Mouse (Mus musculus) C2C12 (cell line): Measurements from ENCODE around the gene Cryab. TPM values are rescaled to one million over a fixed set of nuclear protein-coding genes. Genes with fewer than 3 reads are reported as not detected.

Source experiments
- H3K27me3 ChIP-seq: one replicate; pipeline ENCODE4 v1.6.1; 2011; ENCODE audit not compliant: control insufficient read depth, insufficient read depth, insufficient read length
- H3K36me3 ChIP-seq: one replicate; pipeline ENCODE4 v1.6.1; 2011; ENCODE audit not compliant: control insufficient read depth, insufficient read depth
- H3K4me3 ChIP-seq: one replicate; pipeline ENCODE4 v1.5.1; 2011; ENCODE audit warnings: mild to moderate bottlenecking, control low read depth; ENCODE audit not compliant: poor library complexity, insufficient read depth, severe bottlenecking
- H3K79me2 ChIP-seq: one replicate; pipeline ENCODE4 v1.6.1; 2011; ENCODE audit not compliant: control insufficient read depth, insufficient read depth
- H3K79me3 ChIP-seq: one replicate; pipeline ENCODE4 v1.6.1; 2011; ENCODE audit warnings: low read depth, control low read depth
- H3ac ChIP-seq: one replicate; pipeline ENCODE3; 2011; ENCODE audit warnings: low read depth; ENCODE audit not compliant: control insufficient read depth, insufficient read length
- CEBPB ChIP-seq: IDR thresholded peaks from one replicate; pipeline ENCODE4 v1.6.1; 2011; ENCODE audit warnings: low read depth, mild to moderate bottlenecking, control low read depth, moderate library complexity
- CTCF ChIP-seq: IDR thresholded peaks from one replicate; pipeline ENCODE4 v1.5.1; 2011; ENCODE audit not compliant: control insufficient read depth, insufficient read depth, insufficient read length
- FOSL1 ChIP-seq: IDR thresholded peaks from one replicate; pipeline ENCODE4 v1.8.0; 2011; ENCODE audit warnings: mild to moderate bottlenecking, low read length; ENCODE audit not compliant: poor library complexity, insufficient read depth, severe bottlenecking
- MAX ChIP-seq: IDR thresholded peaks from one replicate; pipeline ENCODE4 v1.6.1; 2011; ENCODE audit warnings: mild to moderate bottlenecking, control low read depth
- MYOD1 ChIP-seq: IDR thresholded peaks from one replicate; pipeline ENCODE4 v1.6.1; 2011; ENCODE audit warnings: low read depth; ENCODE audit not compliant: control insufficient read depth, insufficient read length
- MYOG ChIP-seq: IDR thresholded peaks from one replicate; pipeline ENCODE4 v1.6.1; 2011; ENCODE audit not compliant: control insufficient read depth, insufficient read length; ENCODE audit errors: extremely low read depth
- USF1 ChIP-seq: IDR thresholded peaks from one replicate; pipeline ENCODE4 v1.6.1; 2011; ENCODE audit warnings: low read depth, mild to moderate bottlenecking, control low read depth, moderate library complexity
- polyA plus RNA-seq: library from polyadenylated mRNA; unstranded; fragments of >200 nt; fragmentation: generic; extraction: Trizol; gene quantifications from one replicate; pipeline ENCODE4 v1.2.1, GENCODE M21; 2012; ENCODE audit warnings: missing spikeins

Cryab gene
- polyA plus RNA-seq, 1 experiment, result 224 TPM

DNA sequence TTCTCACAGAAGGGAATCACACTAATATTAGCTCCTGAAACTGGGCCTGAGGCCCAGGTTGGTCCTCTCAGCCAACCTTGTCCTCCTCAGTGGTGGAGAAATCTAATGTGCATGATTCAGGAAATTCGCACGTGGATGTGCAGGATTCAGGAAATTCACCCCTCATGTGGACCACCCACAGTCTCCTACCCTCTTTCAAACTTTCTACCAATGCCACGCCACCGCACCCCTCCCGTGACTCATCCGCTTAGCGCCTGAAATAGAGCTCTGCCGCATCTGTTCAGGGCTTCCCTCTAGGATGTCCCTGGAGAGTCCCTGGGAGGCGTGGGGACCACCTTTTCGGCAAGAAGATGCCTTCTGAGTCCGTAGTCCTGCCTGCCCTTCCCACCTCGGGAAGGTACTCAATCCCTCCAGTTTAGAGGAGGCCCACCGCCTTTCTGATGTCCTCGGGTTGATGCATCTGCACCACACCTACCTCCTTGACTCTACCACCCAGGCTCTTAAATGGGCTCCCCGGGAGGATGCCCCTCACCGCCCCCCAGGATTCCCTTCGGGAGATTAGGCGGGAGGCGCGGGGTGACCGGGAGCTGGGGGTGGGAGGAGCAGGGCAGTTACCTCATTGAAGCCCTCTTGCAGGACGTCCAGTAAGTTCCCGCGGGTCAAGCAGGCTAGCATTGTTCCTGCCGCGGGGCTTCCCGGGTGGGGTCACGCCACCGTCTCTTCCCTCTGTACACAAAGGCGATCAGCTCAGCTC is 23.8 kb upstream of the Cryab start:
- H3K79me2 ChIP-seq, result no peaks in the 10 kb centered on the region
- H3K79me3 ChIP-seq, result no peaks in the 10 kb centered on the region
- H3K36me3 ChIP-seq, result no peaks in the 10 kb centered on the region

DNA sequence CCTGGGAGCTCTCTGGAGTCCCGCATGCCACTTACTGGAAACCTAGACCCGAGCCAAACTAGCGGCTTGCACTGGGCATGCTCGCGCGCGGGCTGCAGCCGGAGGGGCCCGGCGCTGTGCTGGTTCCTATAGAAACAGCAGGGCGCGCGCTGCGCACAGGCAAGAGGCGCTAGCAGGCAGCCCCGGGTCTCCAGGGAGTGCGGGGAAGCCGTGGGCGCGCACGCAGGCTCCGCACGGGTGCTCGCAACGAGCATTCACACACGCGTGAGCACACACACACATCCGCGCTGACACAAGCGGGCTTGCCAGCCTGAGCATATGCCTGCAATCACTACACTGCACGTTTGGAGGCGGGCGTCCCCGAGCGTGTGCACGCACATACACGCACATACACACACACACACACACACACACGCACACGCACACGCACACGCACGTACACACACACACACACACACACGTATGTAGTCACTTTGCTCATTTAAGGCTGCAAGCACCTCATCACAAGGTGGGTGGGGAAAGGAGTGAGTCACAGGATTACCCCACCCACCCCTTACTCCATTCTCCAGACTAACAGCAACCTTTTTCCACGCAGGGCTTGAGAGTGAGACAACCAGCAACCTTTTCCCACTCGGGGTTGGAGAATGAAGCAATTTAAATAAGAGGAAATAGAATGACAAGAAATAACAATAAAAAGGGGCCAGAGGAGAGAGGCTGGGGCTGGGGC is 23.0 kb upstream of the Cryab start:
- no peaks in the 10 kb centered on the region for H3K36me3 ChIP-seq
- H3ac ChIP-seq, result peak overlapping the region; percentile 38
- no peaks in the 10 kb centered on the region for H3K27me3 ChIP-seq
- no peaks in the 10 kb centered on the region for H3K79me2 ChIP-seq
- H3K4me3 ChIP-seq, result peak overlapping the region; percentile 32
- TF ChIP-seq USF1 (no peak), MAX (no peak), MYOD1 (no peak), MYOG (no peak), FOSL1 (no peak), CTCF (no peak), CEBPB (no peak)
- H3K79me3 ChIP-seq, result no peaks in the 10 kb centered on the region

More for the DNA sequence above, 23.8 kb upstream of the Cryab start:
- Histone ChIP-seq H3ac (peak overlapping the region; percentile 63), H3K27me3 (no peaks in the 10 kb centered on the region), H3K4me3 (peak overlapping the region; percentile 32)
- TF ChIP-seq CEBPB, result no peak
- TF ChIP-seq MYOD1, result peak; percentile 46
- no peak for TF ChIP-seq MYOG

DNA sequence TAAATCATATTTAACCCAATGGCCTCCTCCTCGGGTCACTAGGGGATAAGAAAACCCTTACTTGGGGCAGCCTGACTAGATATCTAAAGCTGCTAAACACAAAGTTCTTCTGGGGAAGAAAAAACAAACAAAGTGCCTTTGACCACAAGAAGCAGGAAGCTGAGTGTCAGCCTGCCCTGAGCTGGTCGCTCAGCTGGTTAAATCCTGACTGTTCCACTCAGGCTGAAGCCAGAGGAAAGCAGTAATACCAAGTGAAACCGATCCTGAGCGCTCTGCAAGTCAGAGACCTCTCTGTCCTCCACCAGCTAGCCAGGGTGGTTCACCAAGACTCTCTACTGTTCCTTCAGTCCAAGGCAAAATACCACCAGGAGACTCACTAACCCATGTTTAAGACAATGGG is 21.5 kb upstream of the Cryab start:
- Histone ChIP-seq H3K79me2 (no peaks in the 10 kb centered on the region), H3K27me3 (no peaks in the 10 kb centered on the region), H3K79me3 (no peaks in the 10 kb centered on the region), H3K36me3 (no peaks in the 10 kb centered on the region), H3K4me3 (no peak overlapping the region), H3ac (no peak overlapping the region)
- no peak for TF ChIP-seq MAX
- TF ChIP-seq CTCF, result no peak
- no peak for TF ChIP-seq CEBPB
- TF ChIP-seq FOSL1, result no peak
- TF ChIP-seq USF1, result no peak
- TF ChIP-seq MYOD1, result no peak
- no peak for TF ChIP-seq MYOG

DNA sequence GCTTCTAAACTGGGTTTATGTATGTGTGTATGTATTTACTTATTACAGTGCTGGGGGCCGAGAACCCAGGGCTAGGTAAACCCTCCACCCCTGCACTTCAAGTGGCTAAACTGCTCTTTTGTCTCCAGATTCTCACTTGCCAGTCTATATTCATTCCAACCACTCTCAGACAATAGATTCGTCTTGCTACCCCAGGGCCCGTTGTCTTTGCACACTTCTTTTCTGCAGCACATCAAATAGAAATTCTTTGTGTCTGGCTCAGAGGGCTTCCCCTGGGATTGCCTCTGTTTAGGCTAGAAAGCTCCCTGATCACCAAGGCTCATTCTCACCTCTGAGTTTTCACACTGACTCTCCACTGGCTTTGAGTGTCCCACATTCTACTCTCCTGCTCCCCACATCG is 18.6 kb upstream of the Cryab start:
- H3K27me3 ChIP-seq, result no peaks in the 10 kb centered on the region
- no peaks in the 10 kb centered on the region for H3K79me2 ChIP-seq
- H3ac ChIP-seq, result no peak overlapping the region
- H3K79me3 ChIP-seq, result no peaks in the 10 kb centered on the region
- H3K4me3 ChIP-seq, result no peak overlapping the region
- H3K36me3 ChIP-seq, result no peaks in the 10 kb centered on the region
- TF ChIP-seq USF1 (no peak), MAX (no peak), FOSL1 (no peak), CTCF (no peak), MYOG (no peak), MYOD1 (no peak), CEBPB (no peak)

DNA sequence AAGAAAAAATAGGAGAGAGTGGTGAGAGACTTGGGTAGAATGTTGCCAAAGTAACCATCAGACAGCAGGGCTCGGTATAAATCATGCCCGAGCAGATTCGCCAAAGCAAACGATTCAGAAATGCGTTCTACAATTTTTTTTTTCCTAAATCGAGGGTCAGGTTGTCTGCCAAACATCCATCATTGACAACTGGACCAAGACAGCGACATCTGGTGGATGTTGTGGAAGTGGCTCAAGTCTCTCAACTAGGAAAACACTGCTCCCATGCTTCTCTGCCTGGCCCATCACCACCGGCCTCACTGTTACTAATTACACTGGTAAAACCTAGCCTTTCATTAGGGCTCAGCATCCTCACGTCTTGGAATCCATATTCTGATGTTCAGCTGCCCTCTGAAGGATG is 16.1 kb upstream of the Cryab start:
- no peaks in the 10 kb centered on the region for H3K79me3 ChIP-seq
- TF ChIP-seq MYOG (no peak), CTCF (peak; percentile 56), MAX (no peak)
- H3ac ChIP-seq, result no peak overlapping the region
- H3K79me2 ChIP-seq, result no peaks in the 10 kb centered on the region
- no peaks in the 10 kb centered on the region for H3K36me3 ChIP-seq
- no peaks in the 10 kb centered on the region for H3K27me3 ChIP-seq
- no peak overlapping the region for H3K4me3 ChIP-seq
